Mouse (Mus musculus) small intestine, adult 2 months (tissue): ENCODE measurements at regions not wholly inside any gene's neighbourhood (a gene's known extent, or its start where the extent isn't known, plus 50 kb on each side); places are given as distances from the start of the nearest gene placed in this dataset.

Experiments
- CTCF ChIP-seq: fragments of 200-500 bp; IDR thresholded peaks from 2 replicates; pipeline ENCODE4 v1.5.1; 2012; ENCODE audit warnings: low read depth, mild to moderate bottlenecking, control low read depth, inconsistent platforms, low read length, moderate library complexity, mixed read lengths; ENCODE audit not compliant: insufficient replicate concordance, insufficient read length; ENCODE audit errors: extremely low read depth
- POLR2A ChIP-seq: fragments of 200-500 bp; IDR thresholded peaks from 2 replicates; pipeline ENCODE4 v1.6.1; 2012; ENCODE audit warnings: low read depth, mild to moderate bottlenecking, control low read depth, inconsistent platforms, low read length, moderate library complexity

GRCm38 (mm10) chr4:131240457-131240856 lies 296.3 kb downstream of the Matn1 start:
- TF ChIP-seq CTCF (no peak), POLR2A (no peak)
